Mouse (Mus musculus): ENCODE data around the gene Nek1. TPM values are rescaled to one million over a fixed set of nuclear protein-coding genes. Genes with fewer than 3 reads are reported as not detected.
A peak's percentile ranks its signal among the peaks of the same experiment; 100 is the strongest.
"Not testable (repeated sequence)": the region's sequence is repeated elsewhere in the genome, so short reads cannot be mapped to it uniquely, and the experiment has no call there.

Gene Nek1
- polyA plus RNA-seq, 1 experiment from 2014 or later = 12.6 TPM

- peak overlapping the region; percentile 69 for H3K4me2 ChIP-seq (ENCODE audit: low read length)
These were observed 8.6 kb upstream of the Nek1 start for GRCm38 (mm10) chr8:60984260-60985010.

DNA sequence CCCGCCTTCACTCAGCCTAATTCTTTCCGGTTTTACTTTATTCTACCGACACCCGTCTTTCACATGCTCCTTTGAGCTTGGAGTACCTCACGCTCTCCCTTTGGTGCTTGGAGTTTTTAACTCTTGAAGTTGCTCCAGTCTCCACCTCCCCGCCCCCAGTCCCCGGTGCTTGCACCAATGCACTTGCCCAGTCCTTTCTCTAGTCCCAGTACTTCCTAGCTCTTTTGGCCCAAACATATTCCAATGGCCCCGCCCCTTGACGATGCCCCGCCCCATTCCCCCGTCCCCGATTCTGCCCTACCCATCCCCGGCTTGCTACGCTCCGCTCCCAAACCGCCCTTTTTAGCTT lies 460 bp upstream of the Nek1 start:
- Histone ChIP-seq H3K4me2 (ENCODE audit: low read length) (peak overlapping the region; percentile 66), H3K4me1 (ENCODE audit: control insufficient read depth in 2 of 2, insufficient read depth in 2 of 2, low read length in 2 of 2) (peaks cover 0 to 12% of the 10 kb centered on the region in 2 experiments; a peak in 1 of 4 replicates), H3K4me3 (ENCODE audit: control insufficient read depth in 1 of 2, insufficient read depth in 1 of 2, low read depth in 1 of 2, low read length in 2 of 2) (peak overlapping the region; percentile 83 to 94), H3K27ac (replicated peaks in 1 of 2; ENCODE audit: control insufficient read depth in 1 of 2, insufficient read depth in 1 of 2, low read depth in 2 of 2, low read length in 2 of 2) (peak overlapping the region; percentile 96 to 99), H3K36me3 (ENCODE audit: control insufficient read depth, insufficient read depth, low read length) (no peaks in the 10 kb centered on the region), H3K27me3 (ENCODE audit: control insufficient read depth, insufficient read depth, low read length) (no peaks in the 10 kb centered on the region), H3K9ac (ENCODE audit: low read length) (peak overlapping the region; percentile 78), H3K9me3 (ENCODE audit: control insufficient read depth, low read length) (no peaks in the 10 kb centered on the region)
- ATAC-seq (ENCODE audit: insufficient number of reproducible peaks, insufficient read depth, low FRiP score, low read depth) = peak; percentile 85
- under 1% methylated on average over 16 of the region's 16 CpGs for WGBS

More at GRCm38 (mm10) chr8:60984260-60985010, 8.6 kb upstream of the Nek1 start:
- H3K36me3 ChIP-seq (ENCODE audit: control insufficient read depth, insufficient read depth, low read length); H3K9me3 ChIP-seq (ENCODE audit: control insufficient read depth, low read length); H3K4me1 ChIP-seq (ENCODE audit: control insufficient read depth in 2 of 2, insufficient read depth in 2 of 2, low read length in 2 of 2); H3K27me3 ChIP-seq (ENCODE audit: control insufficient read depth, insufficient read depth, low read length); ATAC-seq (ENCODE audit: insufficient number of reproducible peaks, insufficient read depth, low FRiP score, low read depth); H3K27ac ChIP-seq (replicated peaks in 1 of 2; ENCODE audit: control insufficient read depth in 1 of 2, insufficient read depth in 1 of 2, low read depth in 2 of 2, low read length in 2 of 2); H3K4me3 ChIP-seq (ENCODE audit: control insufficient read depth in 1 of 2, insufficient read depth in 1 of 2, low read depth in 1 of 2, low read length in 2 of 2); H3K9ac ChIP-seq (ENCODE audit: low read length): not testable (repeated sequence)
- whole genome bisulfite sequencing = 76% methylated on average over 17 of the region's 17 CpGs

GRCm38 (mm10) chr8:60993639-60993986 lies 618 bp downstream of the Nek1 start:
- Histone ChIP-seq H3K27ac (replicated peaks in 1 of 2; ENCODE audit: control insufficient read depth in 1 of 2, insufficient read depth in 1 of 2, low read depth in 2 of 2, low read length in 2 of 2) (peak overlapping the region; percentile 93 to 96), H3K4me3 (ENCODE audit: control insufficient read depth in 1 of 2, insufficient read depth in 1 of 2, low read depth in 1 of 2, low read length in 2 of 2) (peak overlapping the region; percentile 83 to 96), H3K4me1 (ENCODE audit: control insufficient read depth in 2 of 2, insufficient read depth in 2 of 2, low read length in 2 of 2) (peaks cover 0 to 12% of the 10 kb centered on the region in 2 experiments; a peak in 1 of 4 replicates), H3K36me3 (ENCODE audit: control insufficient read depth, insufficient read depth, low read length) (no peaks in the 10 kb centered on the region), H3K4me2 (ENCODE audit: low read length) (peak overlapping the region; percentile 85), H3K9me3 (ENCODE audit: control insufficient read depth, low read length) (no peaks in the 10 kb centered on the region), H3K9ac (ENCODE audit: low read length) (peak overlapping the region; percentile 81), H3K27me3 (ENCODE audit: control insufficient read depth, insufficient read depth, low read length) (no peaks in the 10 kb centered on the region)
- WGBS = 1% methylated on average over 12 of the region's 12 CpGs
- ATAC-seq (ENCODE audit: insufficient number of reproducible peaks, insufficient read depth, low FRiP score, low read depth) = peak; percentile 13; the same call in 1 of the 2 replicates

GRCm38 (mm10) chr8:60996468-60996867 lies 3.5 kb downstream of the Nek1 start:
- Histone ChIP-seq H3K27ac (replicated peaks in 1 of 2; ENCODE audit: control insufficient read depth in 1 of 2, insufficient read depth in 1 of 2, low read depth in 2 of 2, low read length in 2 of 2) (no peak overlapping the region), H3K4me1 (ENCODE audit: control insufficient read depth in 2 of 2, insufficient read depth in 2 of 2, low read length in 2 of 2) (peaks cover 0 to 12% of the 10 kb centered on the region in 2 experiments; a peak in 1 of 4 replicates), H3K27me3 (ENCODE audit: control insufficient read depth, insufficient read depth, low read length) (no peaks in the 10 kb centered on the region), H3K9ac (ENCODE audit: low read length) (no peak overlapping the region), H3K36me3 (ENCODE audit: control insufficient read depth, insufficient read depth, low read length) (no peaks in the 10 kb centered on the region), H3K9me3 (ENCODE audit: control insufficient read depth, low read length) (no peaks in the 10 kb centered on the region), H3K4me3 (ENCODE audit: control insufficient read depth in 1 of 2, insufficient read depth in 1 of 2, low read depth in 1 of 2, low read length in 2 of 2) (no peak overlapping the region), H3K4me2 (ENCODE audit: low read length) (no peak overlapping the region)
- no peak for ATAC-seq (ENCODE audit: insufficient number of reproducible peaks, insufficient read depth, low FRiP score, low read depth)
- 47% methylated on average over 3 of the region's 3 CpGs for WGBS

DNA sequence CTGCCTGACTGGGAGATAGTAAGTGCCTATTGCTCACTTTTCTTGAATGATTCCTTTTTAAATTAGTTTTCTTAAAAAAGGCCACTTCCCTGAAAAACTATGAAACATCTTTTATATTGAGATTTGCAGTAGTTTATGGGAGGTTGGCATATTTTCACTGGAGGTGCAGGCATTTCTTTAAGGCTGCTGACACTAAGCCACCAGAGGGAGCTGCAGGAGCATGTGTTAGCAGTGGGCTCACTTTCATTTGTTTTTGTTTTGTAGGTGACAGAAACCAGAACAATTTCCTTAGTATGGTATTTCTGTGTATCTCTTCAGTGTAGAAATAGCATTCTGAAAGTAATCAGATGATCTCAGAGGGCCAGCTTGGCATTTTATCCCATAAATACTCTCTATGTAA lies 49.0 kb downstream of the Nek1 start:
- Histone ChIP-seq H3K4me2 (ENCODE audit: low read length) (no peak overlapping the region), H3K9me3 (ENCODE audit: control insufficient read depth, low read length) (no peaks in the 10 kb centered on the region), H3K9ac (ENCODE audit: low read length) (no peak overlapping the region), H3K27me3 (ENCODE audit: control insufficient read depth, insufficient read depth, low read length) (no peaks in the 10 kb centered on the region), H3K27ac (replicated peaks in 1 of 2; ENCODE audit: control insufficient read depth in 1 of 2, insufficient read depth in 1 of 2, low read depth in 2 of 2, low read length in 2 of 2) (no peak overlapping the region), H3K4me3 (ENCODE audit: control insufficient read depth in 1 of 2, insufficient read depth in 1 of 2, low read depth in 1 of 2, low read length in 2 of 2) (no peak overlapping the region), H3K36me3 (ENCODE audit: control insufficient read depth, insufficient read depth, low read length) (peaks cover 16% of the 10 kb centered on the region; the same call in 1 of the 2 replicates), H3K4me1 (ENCODE audit: control insufficient read depth in 2 of 2, insufficient read depth in 2 of 2, low read length in 2 of 2) (no peaks in the 10 kb centered on the region)
- ATAC-seq (ENCODE audit: insufficient number of reproducible peaks, insufficient read depth, low FRiP score, low read depth) = no peak

DNA sequence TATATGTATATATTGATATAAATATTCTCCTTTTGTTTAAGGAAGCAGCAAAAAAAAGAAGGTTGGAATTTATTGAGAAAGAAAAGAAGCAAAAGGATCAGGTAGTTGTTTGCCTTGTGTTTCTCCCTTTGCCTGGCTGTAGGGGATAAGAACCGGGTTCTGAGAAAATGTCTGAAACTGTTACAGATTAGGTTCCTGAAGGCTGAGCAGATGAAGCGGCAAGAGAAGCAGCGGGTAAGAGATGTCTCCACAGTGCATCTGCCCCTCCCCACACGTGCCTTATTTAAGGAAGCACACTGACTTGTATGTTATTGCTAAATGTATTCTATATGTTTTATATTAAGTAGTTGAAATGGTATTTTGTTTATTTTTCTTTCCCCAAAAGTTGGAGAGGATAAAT lies 50.9 kb downstream of the Nek1 start:
- Histone ChIP-seq H3K9me3 (ENCODE audit: control insufficient read depth, low read length) (no peaks in the 10 kb centered on the region), H3K4me1 (ENCODE audit: control insufficient read depth in 2 of 2, insufficient read depth in 2 of 2, low read length in 2 of 2) (no peaks in the 10 kb centered on the region), H3K27ac (replicated peaks in 1 of 2; ENCODE audit: control insufficient read depth in 1 of 2, insufficient read depth in 1 of 2, low read depth in 2 of 2, low read length in 2 of 2) (no peak overlapping the region), H3K27me3 (ENCODE audit: control insufficient read depth, insufficient read depth, low read length) (no peaks in the 10 kb centered on the region), H3K9ac (ENCODE audit: low read length) (no peak overlapping the region), H3K4me2 (ENCODE audit: low read length) (no peak overlapping the region), H3K36me3 (ENCODE audit: control insufficient read depth, insufficient read depth, low read length) (peaks cover 8% of the 10 kb centered on the region; the same call in 1 of the 2 replicates), H3K4me3 (ENCODE audit: control insufficient read depth in 1 of 2, insufficient read depth in 1 of 2, low read depth in 1 of 2, low read length in 2 of 2) (no peak overlapping the region)
- WGBS = 80% methylated on average over 4 of the region's 4 CpGs
- no peak for ATAC-seq (ENCODE audit: insufficient number of reproducible peaks, insufficient read depth, low FRiP score, low read depth)

DNA sequence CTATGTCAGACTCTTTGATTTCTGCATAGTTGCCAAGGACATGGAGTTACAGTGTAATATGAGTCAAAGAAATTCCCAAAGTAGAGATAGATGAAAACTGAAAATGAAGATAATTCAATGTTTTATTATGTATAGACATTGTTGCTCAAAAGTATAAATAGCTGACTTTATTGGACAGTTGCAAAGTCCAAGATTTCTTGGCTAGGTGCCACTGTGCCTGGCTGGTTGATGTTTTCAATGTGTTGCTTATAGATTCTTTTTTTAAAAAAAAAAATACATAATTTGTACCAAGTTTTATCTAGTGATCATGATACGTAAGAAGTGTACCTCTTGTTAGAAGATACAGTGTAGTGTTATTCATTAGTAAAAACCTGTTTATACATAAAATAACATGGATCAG lies 53.8 kb downstream of the Nek1 start:
- Histone ChIP-seq H3K36me3 (ENCODE audit: control insufficient read depth, insufficient read depth, low read length) (peaks cover 8% of the 10 kb centered on the region; the same call in 1 of the 2 replicates), H3K4me2 (ENCODE audit: low read length) (no peak overlapping the region), H3K27ac (replicated peaks in 1 of 2; ENCODE audit: control insufficient read depth in 1 of 2, insufficient read depth in 1 of 2, low read depth in 2 of 2, low read length in 2 of 2) (no peak overlapping the region), H3K9ac (ENCODE audit: low read length) (no peak overlapping the region), H3K4me3 (ENCODE audit: control insufficient read depth in 1 of 2, insufficient read depth in 1 of 2, low read depth in 1 of 2, low read length in 2 of 2) (no peak overlapping the region), H3K9me3 (ENCODE audit: control insufficient read depth, low read length) (no peaks in the 10 kb centered on the region), H3K4me1 (ENCODE audit: control insufficient read depth in 2 of 2, insufficient read depth in 2 of 2, low read length in 2 of 2) (no peaks in the 10 kb centered on the region), H3K27me3 (ENCODE audit: control insufficient read depth, insufficient read depth, low read length) (no peaks in the 10 kb centered on the region)
- WGBS = 76% methylated on average over 1 of the region's 1 CpGs
- ATAC-seq (ENCODE audit: insufficient number of reproducible peaks, insufficient read depth, low FRiP score, low read depth) = no peak

DNA sequence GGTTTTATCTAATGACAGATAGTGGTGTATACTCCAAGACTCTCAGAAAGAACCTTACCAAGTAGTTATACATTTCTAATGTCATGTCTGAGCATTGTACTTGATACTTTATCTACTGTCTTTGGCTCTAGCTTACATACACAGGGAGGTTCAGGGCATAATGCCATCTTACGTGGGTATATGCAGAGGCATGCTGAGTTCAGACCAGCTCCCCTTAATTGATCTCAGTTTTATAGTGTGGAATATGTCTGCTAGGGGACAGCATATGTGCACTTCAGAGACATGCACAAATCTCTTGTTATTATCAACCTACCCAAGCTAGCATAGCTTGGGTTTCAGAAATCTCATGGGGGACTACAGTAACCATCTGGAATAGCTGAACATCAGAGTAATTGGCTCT lies 60.0 kb downstream of the Nek1 start:
- no peaks in the 10 kb centered on the region for H3K27me3 ChIP-seq (ENCODE audit: control insufficient read depth, insufficient read depth, low read length)
- H3K9ac ChIP-seq (ENCODE audit: low read length) = no peak overlapping the region
- H3K9me3 ChIP-seq (ENCODE audit: control insufficient read depth, low read length) = no peaks in the 10 kb centered on the region
- 89% methylated on average over 1 of the region's 1 CpGs for WGBS
- no peak for ATAC-seq (ENCODE audit: insufficient number of reproducible peaks, insufficient read depth, low FRiP score, low read depth)
- no peaks in the 10 kb centered on the region for H3K4me1 ChIP-seq (ENCODE audit: control insufficient read depth in 2 of 2, insufficient read depth in 2 of 2, low read length in 2 of 2)
- H3K27ac ChIP-seq (replicated peaks in 1 of 2; ENCODE audit: control insufficient read depth in 1 of 2, insufficient read depth in 1 of 2, low read depth in 2 of 2, low read length in 2 of 2) = no peak overlapping the region
- no peak overlapping the region for H3K4me2 ChIP-seq (ENCODE audit: low read length)
- H3K36me3 ChIP-seq (ENCODE audit: control insufficient read depth, insufficient read depth, low read length) = 0 out of 2 replicates have a peak, but pooled peaks cover 9% of the 10 kb centered on the region
- H3K4me3 ChIP-seq (ENCODE audit: control insufficient read depth in 1 of 2, insufficient read depth in 1 of 2, low read depth in 1 of 2, low read length in 2 of 2) = no peak overlapping the region
